Mouse (Mus musculus) T-helper 17 cell (primary cell): Measurements from ENCODE around the gene Gpr1.
"Not testable (repeated sequence)": the region's sequence is repeated elsewhere in the genome, so short reads cannot be mapped to it uniquely, and the experiment has no call there.

ENCODE experiments used
- in situ Hi-C, 2 experiments: fragments of 300-600 bp; cut with MboI, MseI; formaldehyde crosslinking; loops; 1 replicate in 1 of 2; 2 replicates in 1 of 2; pipeline ENCODE4 v1.15.1; 2025; ENCODE audit warnings: high pct_unique_total_duplicates in 2 of 2

Gpr1 gene

GRCm38 (mm10) chr1:63182636-63183270 lies 31.6 kb downstream of the Gpr1 start:
- in situ Hi-C loops: loop anchor here in 1 of 2 experiments (5.0 to 25.0 kb wide), 2 partner anchors 70 to 2005 kb away; partner anchors contain the start of genes Idh1, Ino80d and Pikfyve

GRCm38 (mm10) chr1:63182212-63182611 lies 32.1 kb downstream of the Gpr1 start:
- in situ Hi-C loops: loop anchor here in 1 of 2 experiments (5.0 to 25.0 kb wide), 2 partner anchors 70 to 2005 kb away; partner anchors contain the start of genes Idh1, Ino80d and Pikfyve

- in situ Hi-C loops: loop anchor here in 1 of 2 experiments (5.0 to 25.0 kb wide), 2 partner anchors 69 to 2006 kb away; partner anchors contain the start of genes Idh1, Ino80d and Pikfyve
Measured at GRCm38 (mm10) chr1:63181480-63181879, 32.9 kb downstream of the Gpr1 start.

DNA sequence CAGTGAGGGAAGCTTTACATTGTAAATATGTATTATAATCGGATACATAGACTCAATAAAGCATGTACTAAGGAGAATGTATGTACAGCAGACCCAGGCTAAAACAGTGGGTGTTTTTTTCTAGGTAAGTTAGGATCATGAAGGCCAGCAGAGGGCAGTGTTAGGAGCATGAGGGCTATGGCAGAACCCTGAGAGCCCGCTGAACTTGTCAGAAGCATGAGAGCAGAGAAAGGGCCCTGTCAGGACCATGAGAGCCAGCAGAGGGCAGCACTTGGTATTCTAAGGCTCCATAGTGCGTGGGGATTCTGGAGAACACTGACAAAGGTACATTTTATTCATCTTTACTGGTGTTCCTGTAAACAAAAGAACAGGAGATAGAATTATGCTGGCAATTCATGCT lies 33.3 kb downstream of the Gpr1 start:
- in situ Hi-C loops: loop anchor here in 1 of 2 experiments (5.0 to 25.0 kb wide), 2 partner anchors 69 to 2006 kb away; partner anchors contain the start of genes Idh1, Ino80d and Pikfyve

GRCm38 (mm10) chr1:63180575-63180974 lies 33.8 kb downstream of the Gpr1 start:
- in situ Hi-C loops: loop anchor here in 1 of 2 experiments (5.0 to 25.0 kb wide), 2 partner anchors 68 to 2007 kb away; partner anchors contain the start of genes Idh1, Ino80d and Pikfyve

- in situ Hi-C loops: loop anchor here in 1 of 2 experiments (5.0 to 25.0 kb wide), 2 partner anchors 68 to 2007 kb away; partner anchors contain the start of genes Idh1, Ino80d and Pikfyve
Measured at GRCm38 (mm10) chr1:63180122-63180521, 34.2 kb downstream of the Gpr1 start.

DNA sequence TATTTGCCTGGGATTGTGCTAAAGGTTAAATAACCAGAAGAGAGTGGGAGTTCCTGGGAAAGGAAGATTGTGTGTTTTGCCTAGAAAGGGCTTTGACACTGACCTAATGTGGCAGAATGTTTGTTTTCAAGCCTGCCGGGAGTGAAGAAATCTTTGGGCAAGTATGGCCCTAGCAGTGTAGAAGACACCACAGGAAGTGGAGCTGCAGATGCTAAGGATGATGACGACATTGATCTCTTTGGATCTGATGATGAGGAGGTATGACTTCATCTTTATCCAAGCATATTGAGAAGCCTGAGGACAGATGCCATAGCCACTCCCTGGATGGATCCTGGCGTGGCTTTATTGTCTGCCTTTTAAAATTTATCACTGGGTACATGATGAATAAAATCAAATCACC lies 36.0 kb downstream of the Gpr1 start:
- in situ Hi-C loops: loop anchor here in 1 of 2 experiments (10.0 to 25.0 kb wide), 2 partner anchors 1356 to 2009 kb away; partner anchors contain the start of genes Creb1, Idh1 and Pikfyve

DNA sequence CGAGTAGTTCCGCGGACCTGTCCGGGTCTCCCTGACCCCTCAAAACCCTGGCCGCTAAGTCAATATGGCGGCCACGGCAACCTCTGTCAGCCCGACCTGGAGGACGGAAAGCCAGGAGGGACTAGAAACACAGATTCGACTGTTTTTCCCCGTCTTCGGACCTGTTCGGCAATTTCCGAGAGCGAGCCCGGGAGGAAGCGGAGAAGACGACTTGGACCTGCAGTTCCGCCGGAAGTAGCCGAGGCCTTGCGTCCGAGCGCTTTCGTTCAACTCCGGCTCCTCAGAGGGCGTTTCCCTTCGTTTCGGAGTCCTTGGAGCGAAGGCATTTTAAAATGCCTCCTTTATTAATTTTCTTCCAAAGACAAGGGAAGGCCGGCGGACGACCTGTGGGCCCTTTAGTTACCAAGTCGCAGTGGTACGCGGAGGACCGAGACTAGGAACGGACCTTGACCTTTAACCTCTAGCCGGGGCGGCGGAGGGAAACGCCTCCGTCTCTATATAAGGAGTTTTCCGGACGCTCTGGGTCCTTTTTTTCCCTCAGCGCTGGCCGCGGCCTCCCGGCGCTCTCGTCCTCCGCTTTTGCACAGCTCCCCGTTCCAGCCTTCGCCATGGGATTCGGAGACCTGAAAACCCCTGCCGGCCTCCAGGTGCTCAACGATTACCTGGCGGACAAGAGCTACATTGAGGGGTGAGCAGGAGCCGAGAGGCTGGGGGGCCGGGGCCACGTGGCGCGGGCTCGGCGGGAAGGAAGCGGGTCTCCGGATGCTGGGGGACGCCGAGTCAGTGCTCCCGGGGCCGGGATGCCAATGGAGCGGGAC lies 37.5 kb downstream of the Gpr1 start, which contains the start of the genes Eef1b2 and Ndufs1:
Gene Eef1b2 (plus strand): TSS at position 222 of the 818 bp plus-strand sequence.
Gene Ndufs1 (minus strand): TSS at position 230 of the 818 bp plus-strand sequence.
- in situ Hi-C loops: loop anchor here in 1 of 2 experiments (10.0 to 25.0 kb wide), 2 partner anchors 1358 to 2010 kb away; partner anchors contain the start of genes Creb1, Idh1 and Pikfyve

GRCm38 (mm10) chr1:63176259-63176603 lies 38.1 kb downstream of the Gpr1 start:
- in situ Hi-C loops: loop anchor here in 1 of 2 experiments (10.0 to 25.0 kb wide), 2 partner anchors 1359 to 2011 kb away; partner anchors contain the start of genes Creb1, Idh1 and Pikfyve

DNA sequence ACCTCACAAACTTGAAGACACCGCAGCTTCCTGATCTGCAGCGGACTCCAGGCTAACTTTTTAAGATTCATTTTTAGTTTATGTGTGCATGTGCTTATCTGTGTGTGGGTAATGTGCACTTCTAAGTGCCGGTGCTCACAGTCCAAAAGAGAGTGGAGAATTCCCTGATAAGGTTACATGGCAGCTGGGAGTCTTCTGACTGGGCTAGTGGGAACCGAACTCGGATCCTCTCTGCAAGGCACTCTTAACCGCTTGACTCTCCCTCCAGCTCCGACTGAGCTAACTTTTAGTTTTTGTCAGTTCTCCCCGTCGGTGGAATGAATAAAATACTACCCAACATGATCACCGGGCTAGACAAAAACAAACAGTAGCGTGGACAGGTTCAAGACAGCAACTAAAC lies 38.5 kb downstream of the Gpr1 start:
- in situ Hi-C loops: loop anchor here in 1 of 2 experiments (10.0 to 25.0 kb wide), 2 partner anchors 1359 to 2011 kb away; partner anchors contain the start of genes Creb1, Idh1 and Pikfyve

- in situ Hi-C loops: no loop called here
Measured at GRCm38 (mm10) chr1:63168638-63169037, 45.7 kb downstream of the Gpr1 start.

- in situ Hi-C loops: no loop called here
Measured at GRCm38 (mm10) chr1:63140231-63140630, 74.1 kb downstream of the Gpr1 start.

- in situ Hi-C loops: not testable (repeated sequence)
Measured at GRCm38 (mm10) chr1:63138586-63138985, 75.8 kb downstream of the Gpr1 start.

DNA sequence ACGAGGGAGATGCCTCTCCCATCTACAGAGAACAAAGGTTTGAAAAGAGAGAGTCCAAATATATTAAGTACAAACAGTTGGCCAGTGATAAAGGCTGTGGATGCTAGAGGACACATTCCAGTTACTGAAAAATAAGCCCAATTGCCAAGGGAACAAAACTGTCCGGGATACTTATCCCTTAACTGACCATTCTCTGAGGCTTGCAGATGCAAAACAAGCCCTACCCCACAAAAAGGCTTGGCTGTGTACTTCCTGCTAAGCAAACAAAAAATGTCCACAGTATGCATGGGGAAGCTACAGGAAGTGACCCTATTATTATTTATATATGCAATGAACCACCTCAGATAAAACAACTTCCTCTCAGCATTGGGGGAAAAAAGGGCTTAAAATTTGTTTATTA lies 76.4 kb downstream of the Gpr1 start:
- in situ Hi-C loops: no loop called here

DNA sequence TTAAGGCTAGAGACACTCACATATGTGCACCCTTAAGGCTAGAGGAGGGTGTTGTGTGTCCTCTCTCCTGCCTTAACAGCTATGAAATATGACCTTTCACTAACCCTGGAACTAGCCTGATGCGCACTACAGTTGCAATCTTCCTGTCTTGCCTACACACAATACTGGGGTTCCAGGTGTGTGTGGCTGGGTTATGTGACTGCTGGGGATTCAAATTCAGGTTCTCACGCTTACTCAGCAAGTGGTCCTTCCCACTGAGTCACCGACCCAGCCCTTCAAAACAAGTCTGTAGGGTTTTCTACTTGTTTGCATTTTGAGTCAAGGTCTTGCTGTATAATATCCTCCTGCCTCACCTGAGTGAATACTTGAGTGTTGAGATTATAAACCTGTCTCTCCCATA lies 79.8 kb downstream of the Gpr1 start:
- in situ Hi-C loops: no loop called here
